Mouse (Mus musculus) liver, embryonic 12.5 days (tissue): ENCODE results near the gene Tmf1. TPM values are rescaled to one million over a fixed set of nuclear protein-coding genes. Genes with fewer than 3 reads are reported as not detected.

ENCODE experiments used
- ATAC-seq: fragments of 200-750 bp; cut with Nextera tagmentation; 2 replicates; pipeline ENCODE4 v1.8.0; 2017; ENCODE audit warnings: moderate number of reproducible peaks, mild to moderate bottlenecking, moderate library complexity
- H3K27ac ChIP-seq: fragments of 300-500 bp; sonication (generic); 2 replicates; pipeline ENCODE4 v1.5.1; 2016; ENCODE audit warnings: mild to moderate bottlenecking
- H3K27me3 ChIP-seq: fragments of 300-500 bp; sonication (generic); replicated peaks from 2 replicates; pipeline ENCODE4 v1.6.1; 2016; ENCODE audit warnings: mild to moderate bottlenecking, moderate library complexity
- H3K36me3 ChIP-seq: fragments of 300-500 bp; sonication (generic); 2 replicates; pipeline ENCODE4 v1.6.1; 2016; ENCODE audit warnings: mild to moderate bottlenecking, moderate library complexity
- H3K4me1 ChIP-seq: fragments of 300-500 bp; sonication (generic); 2 replicates; pipeline ENCODE4 v1.6.1; 2016
- H3K4me2 ChIP-seq: fragments of 300-500 bp; sonication (generic); 2 replicates; pipeline ENCODE4 v1.6.1; 2016; ENCODE audit warnings: mild to moderate bottlenecking, moderate library complexity
- H3K4me3 ChIP-seq: fragments of 300-500 bp; sonication (generic); 2 replicates; pipeline ENCODE4 v1.5.1; 2016; ENCODE audit warnings: mild to moderate bottlenecking, moderate library complexity
- H3K9ac ChIP-seq: fragments of 300-500 bp; sonication (generic); 2 replicates; pipeline ENCODE4 v1.6.1; 2016; ENCODE audit warnings: mild to moderate bottlenecking, moderate library complexity
- H3K9me3 ChIP-seq: fragments of 300-500 bp; sonication (generic); replicated peaks from 2 replicates; pipeline ENCODE4 v1.6.1; 2016; ENCODE audit warnings: mild to moderate bottlenecking, moderate library complexity
- WGBS: fragments of 180-500 bp; shearing (Covaris S2); methylation state at CpG from one replicate; pipeline ENCODE4 v1.1.7; 2016; ENCODE audit not compliant: insufficient replicate concordance; 5-methylcytosine and 5-hydroxymethylcytosine counted together
- polyA plus RNA-seq: library from polyadenylated mRNA; unstranded; fragments of >200 nt; fragmentation: Nextera tagmentation; extraction: Ambion mirVana; gene quantifications from 2 replicates; pipeline ENCODE4 v1.2.1, GENCODE M21; 2016

The Tmf1 gene
- polyA plus RNA-seq, 1 experiment from 2014 or later: 19.6 TPM

- Histone ChIP-seq H3K27ac (no peak overlapping the region), H3K9me3 (no peaks in the 10 kb centered on the region), H3K36me3 (no peaks in the 10 kb centered on the region), H3K27me3 (no peaks in the 10 kb centered on the region), H3K4me3 (no peak overlapping the region), H3K4me2 (no peak overlapping the region), H3K4me1 (no peaks in the 10 kb centered on the region), H3K9ac (no peak overlapping the region)
- 68% methylated on average over 4 of the region's 4 CpGs for WGBS
- ATAC-seq: no peak
These were observed 47.1 kb downstream of the Tmf1 start for GRCm38 (mm10) chr6:97131808-97132207.

- H3K4me2 ChIP-seq: no peak overlapping the region
- no peak overlapping the region for H3K27ac ChIP-seq
- no peaks in the 10 kb centered on the region for H3K4me1 ChIP-seq
- H3K4me3 ChIP-seq: no peak overlapping the region
- ATAC-seq: no peak
- H3K27me3 ChIP-seq: no peaks in the 10 kb centered on the region
- no peaks in the 10 kb centered on the region for H3K36me3 ChIP-seq
- H3K9me3 ChIP-seq: no peaks in the 10 kb centered on the region
- 60% methylated on average over 5 of the region's 5 CpGs for WGBS
- H3K9ac ChIP-seq: no peak overlapping the region
These were observed 47.9 kb downstream of the Tmf1 start for GRCm38 (mm10) chr6:97130979-97131378.

DNA sequence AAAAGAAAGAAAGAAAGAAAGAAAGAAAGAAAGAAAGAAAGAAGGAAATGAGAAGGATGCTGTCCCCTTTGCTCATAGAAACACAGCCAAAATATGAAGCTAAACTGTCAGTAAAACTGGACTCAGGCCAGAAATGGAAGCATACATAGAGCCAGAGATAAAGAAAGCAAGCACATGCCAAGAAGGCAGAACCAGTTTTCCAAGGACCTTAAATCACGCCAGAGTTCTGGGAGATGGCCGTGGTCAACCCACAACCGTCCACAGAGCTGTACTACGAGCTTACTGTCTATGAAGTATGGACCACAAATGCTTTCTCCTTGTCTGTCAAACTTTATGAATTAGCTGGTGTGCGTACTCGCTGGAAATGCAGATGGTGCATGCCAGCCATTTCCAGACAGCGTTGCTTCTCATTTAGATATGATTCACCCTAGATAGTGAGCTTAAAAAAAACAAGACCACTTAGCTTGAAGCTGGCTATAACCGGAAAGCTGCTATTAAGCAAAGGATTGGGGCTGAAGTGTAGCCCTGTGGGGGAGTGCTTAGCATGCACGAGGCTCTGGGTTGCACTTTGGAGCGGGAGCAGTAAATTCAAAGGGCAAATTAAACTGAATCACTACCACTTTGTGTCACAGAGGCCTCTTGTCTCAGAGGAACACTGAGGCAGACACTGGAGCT, 54.4 kb downstream of the Tmf1 start:
- WGBS: 67% methylated on average over 10 of the region's 10 CpGs

GRCm38 (mm10) chr6:97120922-97121321, 58.0 kb downstream of the Tmf1 start:
- Histone ChIP-seq H3K9me3 (no peaks in the 10 kb centered on the region), H3K27ac (no peak overlapping the region), H3K4me1 (peaks cover 3% of the 10 kb centered on the region; the same call in 1 of the 2 replicates), H3K9ac (no peak overlapping the region), H3K36me3 (no peaks in the 10 kb centered on the region), H3K4me3 (no peak overlapping the region), H3K27me3 (no peaks in the 10 kb centered on the region), H3K4me2 (no peak overlapping the region)
- ATAC-seq: no peak
- 75% methylated on average over 4 of the region's 4 CpGs for WGBS

More for the DNA sequence above, 54.4 kb downstream of the Tmf1 start:
- H3K27ac ChIP-seq: no peak overlapping the region
- H3K27me3 ChIP-seq: no peaks in the 10 kb centered on the region
- no peaks in the 10 kb centered on the region for H3K36me3 ChIP-seq
- H3K9ac ChIP-seq: no peak overlapping the region
- no peak overlapping the region for H3K4me2 ChIP-seq
- H3K4me3 ChIP-seq: no peak overlapping the region
- no peaks in the 10 kb centered on the region; the same call in 1 of the 2 replicates for H3K4me1 ChIP-seq
- H3K9me3 ChIP-seq: no peaks in the 10 kb centered on the region
- no peak for ATAC-seq

GRCm38 (mm10) chr6:97118327-97118726, 60.6 kb downstream of the Tmf1 start:
- H3K27ac ChIP-seq: no peak overlapping the region
- 0 out of 2 replicates have a peak, but pooled peaks cover 1% of the 10 kb centered on the region for H3K36me3 ChIP-seq
- no peaks in the 10 kb centered on the region for H3K9me3 ChIP-seq
- H3K9ac ChIP-seq: no peak overlapping the region
- ATAC-seq: no peak
- H3K4me2 ChIP-seq: no peak overlapping the region
- H3K4me1 ChIP-seq: peaks cover 3% of the 10 kb centered on the region; the same call in 1 of the 2 replicates
- 83% methylated on average over 3 of the region's 3 CpGs for WGBS
- H3K27me3 ChIP-seq: no peaks in the 10 kb centered on the region
- H3K4me3 ChIP-seq: no peak overlapping the region

GRCm38 (mm10) chr6:97116896-97117295, 62.0 kb downstream of the Tmf1 start:
- no peak overlapping the region for H3K9ac ChIP-seq
- 33% methylated on average over 5 of the region's 5 CpGs for WGBS
- peak; percentile 54 for ATAC-seq
- H3K4me2 ChIP-seq: no peak overlapping the region
- no peaks in the 10 kb centered on the region for H3K9me3 ChIP-seq
- H3K27me3 ChIP-seq: no peaks in the 10 kb centered on the region
- H3K4me3 ChIP-seq: no peak overlapping the region
- H3K27ac ChIP-seq: no peak overlapping the region
- peaks cover 3% of the 10 kb centered on the region; the same call in 1 of the 2 replicates for H3K4me1 ChIP-seq
- H3K36me3 ChIP-seq: 0 out of 2 replicates have a peak, but pooled peaks cover 4% of the 10 kb centered on the region

- Histone ChIP-seq H3K27ac (no peak overlapping the region), H3K9ac (no peak overlapping the region), H3K9me3 (no peaks in the 10 kb centered on the region), H3K27me3 (no peaks in the 10 kb centered on the region), H3K4me1 (peaks cover 3% of the 10 kb centered on the region; the same call in 1 of the 2 replicates), H3K4me3 (no peak overlapping the region), H3K4me2 (no peak overlapping the region), H3K36me3 (0 out of 2 replicates have a peak, but pooled peaks cover 4% of the 10 kb centered on the region)
- ATAC-seq: no peak
- WGBS: 56% methylated on average over 3 of the region's 3 CpGs
These were observed 64.1 kb downstream of the Tmf1 start for GRCm38 (mm10) chr6:97114821-97115220.

GRCm38 (mm10) chr6:97112177-97112576, 66.7 kb downstream of the Tmf1 start:
- Histone ChIP-seq H3K36me3 (0 out of 2 replicates have a peak, but pooled peaks cover 4% of the 10 kb centered on the region), H3K27ac (no peak overlapping the region), H3K27me3 (no peaks in the 10 kb centered on the region), H3K9me3 (no peaks in the 10 kb centered on the region), H3K4me3 (no peak overlapping the region), H3K4me1 (peaks cover under 1% of the 10 kb centered on the region; the same call in 1 of the 2 replicates), H3K4me2 (no peak overlapping the region), H3K9ac (no peak overlapping the region)
- no peak for ATAC-seq
- WGBS: 84% methylated on average over 8 of the region's 8 CpGs

GRCm38 (mm10) chr6:97106777-97107176, 72.1 kb downstream of the Tmf1 start:
- Histone ChIP-seq H3K4me1 (no peaks in the 10 kb centered on the region), H3K27me3 (peaks cover 22% of the 10 kb centered on the region), H3K9ac (no peak overlapping the region), H3K36me3 (no peaks in the 10 kb centered on the region), H3K4me2 (no peak overlapping the region), H3K9me3 (no peaks in the 10 kb centered on the region), H3K27ac (no peak overlapping the region), H3K4me3 (no peak overlapping the region)
- no peak for ATAC-seq
- 18% methylated on average over 2 of the region's 2 CpGs for WGBS

DNA sequence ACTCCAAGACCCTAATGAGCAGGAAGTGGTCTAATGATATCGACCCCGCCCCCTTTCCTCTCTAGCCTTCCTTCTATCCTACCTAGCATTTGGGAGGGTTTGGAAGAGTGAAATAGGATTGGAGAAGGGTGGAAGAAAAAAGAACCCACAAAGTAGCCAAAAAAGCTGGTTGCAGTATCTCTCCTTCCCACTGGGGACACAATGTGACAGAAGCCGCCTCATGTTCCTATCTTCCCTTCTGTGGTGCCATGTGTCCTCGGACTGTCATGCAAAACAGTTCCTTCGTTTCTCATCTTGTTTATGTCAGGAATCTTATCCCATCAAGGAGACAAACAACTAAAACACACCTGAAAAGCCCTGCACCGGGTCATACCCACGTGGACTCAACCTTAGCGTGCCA, 72.8 kb downstream of the Tmf1 start:
- Histone ChIP-seq H3K4me1 (no peaks in the 10 kb centered on the region), H3K4me2 (no peak overlapping the region), H3K27ac (no peak overlapping the region), H3K36me3 (no peaks in the 10 kb centered on the region), H3K4me3 (no peak overlapping the region), H3K9ac (no peak overlapping the region), H3K27me3 (peaks cover 29% of the 10 kb centered on the region), H3K9me3 (no peaks in the 10 kb centered on the region)
- 59% methylated on average over 8 of the region's 8 CpGs for WGBS
- no peak for ATAC-seq

GRCm38 (mm10) chr6:97104264-97104852, 74.6 kb downstream of the Tmf1 start:
- 53% methylated on average over 7 of the region's 7 CpGs for WGBS
- no peak overlapping the region for H3K9ac ChIP-seq
- no peak for ATAC-seq

More at GRCm38 (mm10) chr6:97104264-97104852, 74.6 kb downstream of the Tmf1 start:
- Histone ChIP-seq H3K4me1 (no peaks in the 10 kb centered on the region), H3K27me3 (peaks cover 30% of the 10 kb centered on the region), H3K9me3 (no peaks in the 10 kb centered on the region), H3K4me3 (no peak overlapping the region), H3K36me3 (no peaks in the 10 kb centered on the region), H3K4me2 (no peak overlapping the region), H3K27ac (no peak overlapping the region)
